Comparison of ENCODE assay signal across 8 mouse cellular contexts in the genomic region with DNA sequence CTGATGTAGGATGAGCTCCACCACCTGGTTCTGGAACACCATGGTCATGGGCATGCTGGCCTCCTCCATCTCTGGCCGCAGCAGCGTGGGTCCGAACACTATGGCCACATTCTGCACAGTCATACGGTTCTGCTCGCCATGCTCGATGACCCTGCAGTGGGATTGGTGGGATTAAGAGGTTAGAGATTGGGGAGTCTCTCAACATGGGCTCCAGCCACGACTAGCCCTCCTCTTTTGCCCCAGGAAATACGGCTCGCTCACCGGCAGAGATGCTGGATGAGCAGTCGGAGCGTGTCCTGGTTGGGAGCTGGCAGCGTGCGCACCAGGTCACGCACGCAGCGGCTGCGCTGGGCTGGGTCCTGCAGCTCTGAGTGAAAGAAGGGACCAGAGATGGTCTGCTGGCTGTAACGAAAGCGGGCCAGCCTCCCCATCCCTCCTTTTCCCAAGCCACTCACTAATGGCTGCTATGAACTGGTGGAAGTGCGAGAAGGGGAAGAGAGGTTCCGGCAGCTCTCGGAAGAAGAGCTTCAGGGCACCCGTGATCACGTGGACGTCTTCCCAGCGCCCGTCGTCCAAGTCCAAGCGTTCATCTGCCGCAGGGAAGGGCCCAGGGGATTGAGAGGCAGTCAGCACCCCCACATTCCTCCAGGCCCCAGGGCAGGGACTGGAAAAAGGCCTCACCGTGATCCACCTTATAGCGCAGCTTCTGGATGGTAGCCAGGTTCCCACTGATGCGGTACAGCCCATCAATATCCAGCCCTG. TPM values are rescaled to one million over a fixed set of nuclear protein-coding genes. Genes with fewer than 3 reads are reported as not detected.
DNase-seq lines count a peak whose midpoint lies in the region; ATAC-seq lines count a peak whose summit lies in the region.

No protein-coding gene starts in this region.

- H3K4me2 ChIP-seq in hindbrain, embryonic 12.5 days (replicated peaks), result peak overlapping the region; percentile 40
- H3K4me2 ChIP-seq in neural tube, embryonic 11.5 days (ENCODE audit: low read depth), result peak overlapping the region; percentile 42

- no peak overlapping the region for H3K27ac ChIP-seq in hindbrain, embryonic 12.5 days
- no peak overlapping the region for H3K27ac ChIP-seq in neural tube, embryonic 11.5 days (ENCODE audit: low read depth, low read length)

- peaks cover 38% of the 10 kb centered on the region for H3K27me3 ChIP-seq in hindbrain, embryonic 12.5 days
- H3K27me3 ChIP-seq in neural tube, embryonic 11.5 days (ENCODE audit: control insufficient read depth, insufficient read depth, low read length), result peaks cover 23% of the 10 kb centered on the region

- DNase-seq in kidney, postnatal 10 days, result peak; percentile 47
- no peak for DNase-seq in kidney, adult 18-20 months
- peak; percentile 65 for DNase-seq in cerebellum, adult 9-10 months
- peak; percentile 38 for DNase-seq in neural tube, embryonic 11.5 days (ENCODE audit: low spot score)
- no peak for DNase-seq in layer of hippocampus, postnatal 14 days (ENCODE audit: low spot score in 2 of 2)
- no peak for DNase-seq in spleen, postnatal 36 days (ENCODE audit: low spot score in 2 of 2)
- DNase-seq in right cerebral cortex, postnatal 36 days (ENCODE audit: low spot score in 2 of 2), result no peak

- H3K9me3 ChIP-seq in hindbrain, embryonic 12.5 days (replicated peaks), result no peaks in the 10 kb centered on the region
- H3K9me3 ChIP-seq in neural tube, embryonic 11.5 days (ENCODE audit: control insufficient read depth, low read length), result no peaks in the 10 kb centered on the region

- H3K9ac ChIP-seq in hindbrain, embryonic 12.5 days, result 0 out of 2 replicates have a peak overlapping the region, but pooled peaks have one; percentile 8
- peak overlapping the region; percentile 22; the same call in 1 of the 2 replicates for H3K9ac ChIP-seq in neural tube, embryonic 11.5 days (ENCODE audit: low read length)

- H3K4me1 ChIP-seq in hindbrain, embryonic 12.5 days, result peaks cover 14% of the 10 kb centered on the region
- H3K4me1 ChIP-seq in neural tube, embryonic 11.5 days (ENCODE audit: control insufficient read depth, insufficient read depth, low read length), result peaks cover 7% of the 10 kb centered on the region; the same call in 1 of the 2 replicates

- WGBS in hindbrain, embryonic 12.5 days, result 31% methylated on average over 34 of the region's 34 CpGs
- 28% methylated on average over 33 of the region's 34 CpGs for WGBS in neural tube, embryonic 11.5 days

- ATAC-seq in hindbrain, embryonic 12.5 days (ENCODE audit: low FRiP score), result peak; percentile 24
- ATAC-seq in neural tube, embryonic 11.5 days (ENCODE audit: insufficient read depth, low FRiP score, low TSS enrichment), result no peak; the same call in 1 of the 2 replicates

- peak overlapping the region; percentile 20 for H3K4me3 ChIP-seq in hindbrain, embryonic 12.5 days
- peak overlapping the region; percentile 23 for H3K4me3 ChIP-seq in neural tube, embryonic 11.5 days (ENCODE audit: low read depth, low read length)

- H3K36me3 ChIP-seq in hindbrain, embryonic 12.5 days, result no peaks in the 10 kb centered on the region
- no peaks in the 10 kb centered on the region for H3K36me3 ChIP-seq in neural tube, embryonic 11.5 days (ENCODE audit: control insufficient read depth, insufficient read depth, low read length)

RNA-seq across cellular contexts. Expression of gene Arhgap27, which starts 30.4 kb away (rescaled TPM):
- 5.2 and 5.9 TPM in 2 replicates for polyA plus RNA-seq in hindbrain, embryonic 12.5 days (2016; fragmentation: Nextera tagmentation; extraction: Ambion mirVana)
- polyA plus RNA-seq in neural tube, embryonic 11.5 days (2014; fragmentation: Nextera tagmentation; extraction: Ambion mirVana), result 4.3 and 4.5 TPM in 2 replicates
- total RNA-seq in layer of hippocampus, postnatal 14 days (2021), result 10 to 100 TPM in 1 of 2 experiments, 1 to 10 TPM in 1; 9.8 to 10.1 TPM

Comparison
In these comparisons a context has a peak if more than half of its experiments do, and no peak if none do; other contexts are left out.
1. DNase-seq: peak in kidney, postnatal 10 days (single experiment), cerebellum, adult 9-10 months (single experiment) and neural tube, embryonic 11.5 days (single experiment); none in kidney, adult 18-20 months (single experiment), layer of hippocampus, postnatal 14 days (0 of 2), spleen, postnatal 36 days (0 of 2) and right cerebral cortex, postnatal 36 days (0 of 2).